Mouse (Mus musculus) intestine, embryonic 16.5 days (tissue): ENCODE measurements around the gene Rapgef1. TPM values are rescaled to one million over a fixed set of nuclear protein-coding genes. Genes with fewer than 3 reads are reported as not detected.

Experiments used
- ATAC-seq: fragments of 200-750 bp; cut with Nextera tagmentation; 2 replicates; pipeline ENCODE4 v1.8.0; 2017; ENCODE audit warnings: moderate TSS enrichment, moderate library complexity
- H3K27ac ChIP-seq: fragments of 300-500 bp; sonication (generic); 2 replicates; pipeline ENCODE4 v1.5.1; 2014; ENCODE audit warnings: mild to moderate bottlenecking, low read length
- H3K27me3 ChIP-seq: fragments of 300-500 bp; sonication (generic); replicated peaks from 2 replicates; pipeline ENCODE4 v1.6.1; 2014; ENCODE audit warnings: low read length, control low read depth, mixed read lengths; ENCODE audit not compliant: control insufficient read depth, insufficient read depth
- H3K36me3 ChIP-seq: fragments of 300-500 bp; sonication (generic); 2 replicates; pipeline ENCODE4 v1.6.1; 2014; ENCODE audit warnings: low read length, control low read depth; ENCODE audit not compliant: control insufficient read depth, insufficient read depth
- H3K4me1 ChIP-seq: fragments of 300-500 bp; sonication (generic); 2 replicates; pipeline ENCODE4 v1.6.1; 2014; ENCODE audit warnings: low read length, control low read depth, mixed read lengths; ENCODE audit not compliant: control insufficient read depth, insufficient read depth
- H3K4me2 ChIP-seq: fragments of 300-500 bp; sonication (generic); 2 replicates; pipeline ENCODE4 v1.6.1; 2014; ENCODE audit warnings: low read depth, low read length, control low read depth
- H3K4me3 ChIP-seq: fragments of 300-500 bp; sonication (generic); 2 replicates; pipeline ENCODE4 v1.5.1; 2014; ENCODE audit warnings: mild to moderate bottlenecking, low read length
- H3K9ac ChIP-seq: fragments of 300-500 bp; sonication (generic); 2 replicates; pipeline ENCODE4 v1.6.1; 2014; ENCODE audit warnings: low read depth, low read length
- H3K9me3 ChIP-seq: fragments of 300-500 bp; sonication (generic); 2 replicates; pipeline ENCODE4 v1.6.1; 2016; ENCODE audit warnings: low read length, control low read depth; ENCODE audit not compliant: control insufficient read depth
- WGBS: fragments of 180-500 bp; shearing (Covaris S2); extraction: QIAGEN DNeasy Blood & Tissue Kit; methylation state at CpG from one replicate; pipeline ENCODE4 v1.1.7; 2014; 5-methylcytosine and 5-hydroxymethylcytosine counted together
- polyA plus RNA-seq: library from polyadenylated mRNA; unstranded; fragments of >200 nt; fragmentation: Nextera tagmentation; extraction: Ambion mirVana; gene quantifications from 2 replicates; pipeline ENCODE4 v1.2.1, GENCODE M21; 2015

Rapgef1 gene
- polyA plus RNA-seq, 1 experiment from 2014 or later: 8.1 TPM

- peak overlapping the region; percentile 33; the same call in 1 of the 2 replicates for H3K27ac ChIP-seq
- no peak for ATAC-seq
- H3K4me3 ChIP-seq: no peak overlapping the region
- 76% methylated on average over 5 of the region's 5 CpGs for WGBS
- H3K4me1 ChIP-seq: peaks cover 18% of the 10 kb centered on the region
- H3K9me3 ChIP-seq: no peaks in the 10 kb centered on the region
- H3K9ac ChIP-seq: no peak overlapping the region
- H3K4me2 ChIP-seq: no peak overlapping the region
- peaks cover 9% of the 10 kb centered on the region; the same call in 1 of the 2 replicates for H3K36me3 ChIP-seq
- no peaks in the 10 kb centered on the region for H3K27me3 ChIP-seq
Measured at GRCm38 (mm10) chr2:29714127-29714526, 94.6 kb downstream of the Rapgef1 start.

- Histone ChIP-seq H3K4me3 (no peak overlapping the region), H3K4me1 (peaks cover 18% of the 10 kb centered on the region), H3K36me3 (0 out of 2 replicates have a peak, but pooled peaks cover 5% of the 10 kb centered on the region), H3K4me2 (no peak overlapping the region), H3K27me3 (no peaks in the 10 kb centered on the region), H3K27ac (peak overlapping the region; percentile 92), H3K9me3 (no peaks in the 10 kb centered on the region), H3K9ac (0 out of 2 replicates have a peak overlapping the region, but pooled peaks have one; percentile 29)
- peak; percentile 46 for ATAC-seq
- WGBS: 33% methylated on average over 7 of the region's 7 CpGs
Measured at GRCm38 (mm10) chr2:29716143-29716542, 96.6 kb downstream of the Rapgef1 start.

GRCm38 (mm10) chr2:29716691-29717090 lies 97.2 kb downstream of the Rapgef1 start:
- 0 out of 2 replicates have a peak, but pooled peaks cover 4% of the 10 kb centered on the region for H3K36me3 ChIP-seq
- 16% methylated on average over 6 of the region's 6 CpGs for WGBS
- H3K27me3 ChIP-seq: no peaks in the 10 kb centered on the region
- peaks cover 18% of the 10 kb centered on the region for H3K4me1 ChIP-seq
- peak; percentile 92 for ATAC-seq
- H3K27ac ChIP-seq: peak overlapping the region; percentile 92
- H3K4me3 ChIP-seq: no peak overlapping the region
- 0 out of 2 replicates have a peak overlapping the region, but pooled peaks have one; percentile 29 for H3K9ac ChIP-seq
- no peak overlapping the region for H3K4me2 ChIP-seq
- no peaks in the 10 kb centered on the region for H3K9me3 ChIP-seq

GRCm38 (mm10) chr2:29718581-29718980 lies 99.1 kb downstream of the Rapgef1 start:
- H3K4me1 ChIP-seq: peaks cover 18% of the 10 kb centered on the region
- no peaks in the 10 kb centered on the region for H3K9me3 ChIP-seq
- no peak overlapping the region for H3K4me3 ChIP-seq
- no peak overlapping the region for H3K9ac ChIP-seq
- H3K27ac ChIP-seq: no peak overlapping the region
- H3K36me3 ChIP-seq: 0 out of 2 replicates have a peak, but pooled peaks cover 3% of the 10 kb centered on the region
- H3K4me2 ChIP-seq: no peak overlapping the region
- no peak for ATAC-seq
- no peaks in the 10 kb centered on the region for H3K27me3 ChIP-seq
- 87% methylated on average over 5 of the region's 5 CpGs for WGBS

GRCm38 (mm10) chr2:29723132-29723531 lies 103.6 kb downstream of the Rapgef1 start:
- H3K4me1 ChIP-seq: no peaks in the 10 kb centered on the region
- WGBS: 85% methylated on average over 3 of the region's 3 CpGs
- H3K4me2 ChIP-seq: no peak overlapping the region
- no peak for ATAC-seq
- H3K9ac ChIP-seq: no peak overlapping the region
- H3K27ac ChIP-seq: no peak overlapping the region
- no peak overlapping the region for H3K4me3 ChIP-seq
- H3K9me3 ChIP-seq: no peaks in the 10 kb centered on the region
- no peaks in the 10 kb centered on the region for H3K27me3 ChIP-seq
- H3K36me3 ChIP-seq: peaks cover 9% of the 10 kb centered on the region; the same call in 1 of the 2 replicates

GRCm38 (mm10) chr2:29724664-29725365 lies 105.3 kb downstream of the Rapgef1 start:
- 71% methylated on average over 5 of the region's 5 CpGs for WGBS
- ATAC-seq: no peak

GRCm38 (mm10) chr2:29729500-29729899 lies 110.0 kb downstream of the Rapgef1 start:
- H3K27me3 ChIP-seq: no peaks in the 10 kb centered on the region
- H3K4me3 ChIP-seq: no peak overlapping the region
- no peak overlapping the region for H3K4me2 ChIP-seq
- H3K9me3 ChIP-seq: no peaks in the 10 kb centered on the region
- H3K27ac ChIP-seq: no peak overlapping the region
- no peak overlapping the region for H3K9ac ChIP-seq
- ATAC-seq: no peak
- no peaks in the 10 kb centered on the region for H3K4me1 ChIP-seq
- WGBS: 60% methylated on average over 2 of the region's 2 CpGs
- H3K36me3 ChIP-seq: peaks cover 17% of the 10 kb centered on the region

More at GRCm38 (mm10) chr2:29724664-29725365, 105.3 kb downstream of the Rapgef1 start:
- Histone ChIP-seq H3K9ac (no peak overlapping the region), H3K4me2 (no peak overlapping the region), H3K36me3 (peaks cover 12% of the 10 kb centered on the region; the same call in 1 of the 2 replicates), H3K4me3 (no peak overlapping the region), H3K4me1 (no peaks in the 10 kb centered on the region), H3K9me3 (no peaks in the 10 kb centered on the region), H3K27me3 (no peaks in the 10 kb centered on the region), H3K27ac (no peak overlapping the region)

- no peak overlapping the region for H3K4me3 ChIP-seq
- 63% methylated on average over 3 of the region's 3 CpGs for WGBS
- no peaks in the 10 kb centered on the region for H3K9me3 ChIP-seq
- peak; percentile 51; the same call in 1 of the 2 replicates for ATAC-seq
- H3K4me1 ChIP-seq: no peaks in the 10 kb centered on the region
- H3K36me3 ChIP-seq: peaks cover 16% of the 10 kb centered on the region
- no peak overlapping the region for H3K27ac ChIP-seq
- no peaks in the 10 kb centered on the region for H3K27me3 ChIP-seq
- H3K4me2 ChIP-seq: no peak overlapping the region
- no peak overlapping the region for H3K9ac ChIP-seq
Measured at GRCm38 (mm10) chr2:29731545-29731944, 112.0 kb downstream of the Rapgef1 start.

- Histone ChIP-seq H3K27me3 (no peaks in the 10 kb centered on the region), H3K4me1 (no peaks in the 10 kb centered on the region), H3K27ac (no peak overlapping the region), H3K36me3 (peaks cover 16% of the 10 kb centered on the region), H3K9me3 (no peaks in the 10 kb centered on the region), H3K9ac (no peak overlapping the region), H3K4me2 (no peak overlapping the region), H3K4me3 (no peak overlapping the region)
- WGBS: 82% methylated on average over 10 of the region's 10 CpGs
- no peak for ATAC-seq
Measured at GRCm38 (mm10) chr2:29732559-29732958, 113.0 kb downstream of the Rapgef1 start.
